Mouse (Mus musculus) liver (tissue): ENCODE measurements at regions not wholly inside any gene's neighbourhood (a gene's known extent, or its start where the extent isn't known, plus 50 kb on each side); places are given as distances from the start of the nearest gene placed in this dataset.

ENCODE experiments used
- DNase-seq: peaks from one replicate; pipeline ENCODE4 v3.0.0-alpha.2; 2020; ENCODE audit warnings: mixed read lengths

GRCm38 (mm10) chr13:90584766-90585165 lies 320.4 kb downstream of the Atp6ap1l start:
- no peak for DNase-seq

GRCm38 (mm10) chr13:90575371-90575770 lies 329.8 kb downstream of the Atp6ap1l start:
- DNase-seq, result no peak

- no peak for DNase-seq
Observed at GRCm38 (mm10) chr13:90572580-90572979, 332.6 kb downstream of the Atp6ap1l start.

GRCm38 (mm10) chr13:90563183-90563840 lies 341.8 kb downstream of the Atp6ap1l start:
- DNase-seq, result no peak

- DNase-seq, result no peak
Observed at GRCm38 (mm10) chr13:90560095-90560494, 345.1 kb downstream of the Atp6ap1l start.

- DNase-seq, result no peak
Observed at GRCm38 (mm10) chr13:90559481-90559880, 345.7 kb downstream of the Atp6ap1l start.

- no peak for DNase-seq
Observed at GRCm38 (mm10) chr13:90551166-90551565, 354.0 kb downstream of the Atp6ap1l start.

- no peak for DNase-seq
Observed at GRCm38 (mm10) chr13:90546288-90547035, 358.7 kb downstream of the Atp6ap1l start.

GRCm38 (mm10) chr13:90545816-90546215 lies 359.3 kb downstream of the Atp6ap1l start:
- DNase-seq, result no peak

GRCm38 (mm10) chr13:90537525-90537924 lies 367.6 kb downstream of the Atp6ap1l start:
- DNase-seq, result no peak

GRCm38 (mm10) chr13:90526998-90527397 lies 378.2 kb downstream of the Atp6ap1l start:
- no peak for DNase-seq

- DNase-seq, result no peak
Observed at GRCm38 (mm10) chr13:90525801-90526200, 379.4 kb downstream of the Atp6ap1l start.

GRCm38 (mm10) chr13:90521758-90522245 lies 383.4 kb downstream of the Atp6ap1l start:
- no peak for DNase-seq

GRCm38 (mm10) chr13:90520992-90521757 lies 384.0 kb downstream of the Atp6ap1l start:
- DNase-seq, result no peak

GRCm38 (mm10) chr13:90515773-90516503 lies 389.2 kb downstream of the Atp6ap1l start:
- peak; percentile 73 for DNase-seq

- DNase-seq, result no peak
Observed at GRCm38 (mm10) chr13:90513867-90514266, 391.3 kb downstream of the Atp6ap1l start.

- DNase-seq, result no peak
Observed at GRCm38 (mm10) chr13:90512786-90513401, 392.3 kb downstream of the Atp6ap1l start.

- DNase-seq, result no peak
Observed at GRCm38 (mm10) chr13:90510479-90510878, 394.7 kb downstream of the Atp6ap1l start.

GRCm38 (mm10) chr13:90503188-90503587 lies 402.0 kb downstream of the Atp6ap1l start:
- no peak for DNase-seq

GRCm38 (mm10) chr13:90502141-90502540 lies 403.0 kb downstream of the Atp6ap1l start:
- no peak for DNase-seq

GRCm38 (mm10) chr13:90498978-90499377 lies 406.2 kb downstream of the Atp6ap1l start:
- no peak for DNase-seq

GRCm38 (mm10) chr13:90497573-90497972 lies 407.6 kb downstream of the Atp6ap1l start:
- no peak for DNase-seq
